Mouse (Mus musculus) frontal cortex, adult 2 months (tissue): ENCODE measurements around the gene Hdac4. TPM values are rescaled to one million over a fixed set of nuclear protein-coding genes. Genes with fewer than 3 reads are reported as not detected.
A peak's percentile ranks its signal among the peaks of the same experiment; 100 is the strongest.

ENCODE experiments used
- DNase-seq, 2 experiments: peaks; one replicate each; pipeline ENCODE4 v3.0.0; 2022; ENCODE audit warnings: low spot score in 1 of 2; ENCODE audit errors: extremely low spot score in 1 of 2
- polyA plus RNA-seq: library from polyadenylated mRNA; depleted of rRNA; stranded (reverse); fragments of >200 nt; gene quantifications from 2 replicates; pipeline ENCODE4 v1.2.3, GENCODE M21; 2012

Hdac4 gene
- polyA plus RNA-seq, 1 experiment, result 38.8 TPM

DNA sequence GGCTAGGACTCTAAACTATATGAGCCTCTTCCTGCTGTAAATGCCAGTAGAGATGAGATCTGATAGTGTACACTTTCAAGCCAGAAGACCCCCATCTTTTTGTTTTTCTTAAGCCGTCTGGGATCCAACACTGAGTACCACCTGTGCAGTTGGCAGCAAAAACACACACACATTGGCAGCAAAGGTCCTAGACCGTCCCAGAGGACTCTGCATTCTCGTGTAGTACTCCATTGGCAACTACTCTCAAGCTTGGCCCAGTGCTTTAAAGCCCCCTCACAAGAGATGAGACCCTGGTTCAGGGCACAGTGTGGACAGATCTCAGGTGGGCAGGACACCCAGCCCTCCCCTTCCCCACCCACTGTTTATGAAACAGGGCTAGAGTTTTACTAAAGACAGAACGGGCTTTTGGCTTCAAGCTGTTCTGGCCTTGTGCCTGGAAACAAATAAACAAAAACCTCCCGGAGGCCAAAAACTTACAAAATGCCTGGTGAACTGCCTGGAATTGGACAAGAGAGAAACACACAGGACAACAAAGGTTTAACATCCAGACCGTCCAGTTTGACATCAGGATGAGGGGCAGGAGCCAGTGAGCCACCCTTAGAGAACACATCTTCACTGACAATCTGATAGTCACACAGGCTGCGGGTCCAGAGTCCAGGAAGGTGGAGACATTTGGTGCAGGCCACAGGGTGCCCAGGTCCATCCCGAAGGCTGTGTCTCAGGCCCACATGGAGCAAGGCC lies 292.1 kb downstream of the Hdac4 start:
- DNase-seq, result no peak

DNA sequence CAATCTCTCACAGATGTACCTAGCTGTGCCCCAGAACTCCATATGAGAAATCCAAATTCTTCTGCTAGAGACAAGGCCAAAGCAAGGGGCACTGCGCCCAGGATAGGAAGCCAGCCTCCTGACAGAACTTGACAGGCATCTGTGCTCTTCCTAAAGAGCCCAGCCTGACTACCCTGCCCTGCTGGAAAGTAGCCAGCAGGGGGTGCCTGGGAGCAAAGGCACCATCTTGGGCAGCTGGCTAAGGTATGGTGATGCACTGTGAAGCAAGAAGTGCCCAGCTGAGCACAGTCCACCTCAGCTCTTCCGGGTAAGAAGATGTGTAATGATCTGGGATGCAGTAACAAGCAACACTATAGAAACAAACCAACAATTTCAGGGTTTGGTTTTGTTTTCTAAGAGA lies 298.4 kb downstream of the Hdac4 start:
- no peak for DNase-seq

- DNase-seq, result no peak
Measured at GRCm38 (mm10) chr1:91894286-91894685, 301.2 kb downstream of the Hdac4 start.

DNA sequence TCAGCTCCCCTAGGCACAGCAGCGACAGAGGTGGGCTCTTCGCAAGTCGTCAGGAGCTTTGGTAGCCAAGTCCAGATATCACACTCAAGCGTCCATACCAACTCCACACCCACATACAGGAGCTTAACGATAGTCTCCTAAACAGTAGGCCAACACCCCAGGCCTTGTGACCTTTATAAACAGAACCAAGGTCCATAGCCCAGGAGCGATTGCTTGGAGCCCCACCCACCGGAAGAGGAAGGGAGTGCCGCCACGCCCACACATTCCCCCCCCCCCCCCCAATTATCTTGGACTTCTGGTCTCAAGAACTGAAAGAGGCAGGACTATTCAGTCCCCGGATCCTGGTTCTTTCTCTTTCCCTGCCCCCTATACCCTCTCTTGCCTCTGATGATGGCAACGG lies 301.9 kb downstream of the Hdac4 start:
- DNase-seq, result no peak

GRCm38 (mm10) chr1:91883115-91883514 lies 312.4 kb downstream of the Hdac4 start:
- DNase-seq, result no peak

- peak; percentile 57 to 67 for DNase-seq
Measured at GRCm38 (mm10) chr1:91880899-91881298, 314.6 kb downstream of the Hdac4 start.

DNA sequence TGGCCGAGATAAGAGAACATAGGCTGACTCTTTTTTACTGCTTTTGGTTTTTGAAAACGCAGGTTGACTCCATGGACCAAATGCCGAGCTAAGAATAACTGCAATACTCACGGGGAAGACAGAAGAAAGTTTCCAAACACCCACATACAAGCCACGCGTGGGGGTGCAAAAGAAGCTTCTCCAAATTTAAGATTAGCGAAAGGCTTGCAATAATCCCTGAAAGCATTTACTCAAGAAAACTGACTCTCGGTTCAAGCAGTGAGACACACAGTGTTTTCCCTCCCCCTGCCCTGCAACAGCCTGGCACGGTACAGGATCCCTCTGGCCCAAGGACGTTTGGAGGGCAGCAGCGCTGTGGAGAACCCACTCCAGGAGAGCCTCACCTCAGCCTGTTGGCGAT lies 315.3 kb downstream of the Hdac4 start:
- DNase-seq, result peak; percentile 82 to 86
